Mouse (Mus musculus) stomach, embryonic 14.5 days (tissue): Measurements from ENCODE around the gene Dicer1. TPM values are rescaled to one million over a fixed set of nuclear protein-coding genes. Genes with fewer than 3 reads are reported as not detected.

Experiments used
- ATAC-seq: fragments of 200-750 bp; cut with Nextera tagmentation; 2 replicates; pipeline ENCODE4 v1.8.0; 2017; ENCODE audit warnings: low read depth, moderate TSS enrichment; ENCODE audit not compliant: insufficient number of reproducible peaks, insufficient read depth, low FRiP score
- H3K27ac ChIP-seq: fragments of 300-500 bp; sonication (generic); 2 replicates; pipeline ENCODE4 v1.5.1; 2014; ENCODE audit warnings: mild to moderate bottlenecking, low read length, moderate library complexity, mixed read lengths
- H3K27me3 ChIP-seq: fragments of 300-500 bp; sonication (generic); 2 replicates; pipeline ENCODE4 v1.6.1; 2014; ENCODE audit warnings: low read length, control low read depth, mixed read lengths; ENCODE audit not compliant: control insufficient read depth, insufficient read depth
- H3K36me3 ChIP-seq: fragments of 300-500 bp; sonication (generic); 2 replicates; pipeline ENCODE4 v1.6.1; 2014; ENCODE audit warnings: mild to moderate bottlenecking, control low read depth, low read length, moderate library complexity, mixed read lengths; ENCODE audit not compliant: control insufficient read depth, insufficient read depth
- H3K4me1 ChIP-seq: fragments of 300-500 bp; sonication (generic); 2 replicates; pipeline ENCODE4 v1.6.1; 2014; ENCODE audit warnings: low read length, control low read depth, mixed read lengths; ENCODE audit not compliant: control insufficient read depth, insufficient read depth
- H3K4me2 ChIP-seq: fragments of 300-500 bp; sonication (generic); replicated peaks from 2 replicates; pipeline ENCODE4 v1.6.1; 2014; ENCODE audit warnings: low read depth, low read length, control low read depth
- H3K4me3 ChIP-seq: fragments of 300-500 bp; sonication (generic); 2 replicates; pipeline ENCODE4 v1.5.1; 2014; ENCODE audit warnings: low read depth, low read length, control low read depth
- H3K9ac ChIP-seq: fragments of 300-500 bp; sonication (generic); replicated peaks from 2 replicates; pipeline ENCODE4 v1.6.1; 2014; ENCODE audit warnings: low read depth, mild to moderate bottlenecking, control low read depth, low read length, moderate library complexity, mixed read lengths
- H3K9me3 ChIP-seq: fragments of 300-500 bp; sonication (generic); 2 replicates; pipeline ENCODE4 v1.6.1; 2016; ENCODE audit warnings: low read depth, low read length, control low read depth; ENCODE audit not compliant: control insufficient read depth
- WGBS: fragments of 180-500 bp; shearing (Covaris S2); extraction: QIAGEN DNeasy Blood & Tissue Kit; methylation state at CpG from one replicate; pipeline ENCODE4 v1.1.7; 2014; 5-methylcytosine and 5-hydroxymethylcytosine counted together
- polyA plus RNA-seq: library from polyadenylated mRNA; unstranded; fragments of >200 nt; fragmentation: Nextera tagmentation; extraction: Ambion mirVana; gene quantifications from 2 replicates; pipeline ENCODE4 v1.2.1, GENCODE M21; 2014

The Dicer1 gene
- polyA plus RNA-seq, 1 experiment from 2014 or later, result 31.7 TPM

DNA sequence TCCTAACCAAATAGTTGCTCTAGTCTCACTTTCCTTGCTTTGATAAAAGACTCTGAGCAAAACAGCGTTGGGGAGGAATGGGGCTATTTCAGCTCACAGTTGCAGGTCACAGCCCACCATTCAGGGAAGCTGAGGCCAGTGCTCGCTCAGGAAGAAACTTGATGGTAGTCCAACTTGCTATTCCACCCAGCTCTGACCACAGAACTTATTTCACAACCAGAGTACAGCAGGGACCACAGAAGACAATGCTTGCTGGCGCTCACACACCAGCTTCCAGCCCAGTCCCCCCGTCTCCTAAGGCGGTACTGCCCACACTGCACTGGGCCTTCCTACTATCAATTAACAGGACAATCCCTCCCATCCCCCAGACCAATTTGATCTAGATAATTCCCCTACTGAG lies 36.3 kb downstream of the Dicer1 start:
- whole genome bisulfite sequencing, result 91% methylated on average over 5 of the region's 5 CpGs
- peaks cover 42% of the 10 kb centered on the region for H3K36me3 ChIP-seq

DNA sequence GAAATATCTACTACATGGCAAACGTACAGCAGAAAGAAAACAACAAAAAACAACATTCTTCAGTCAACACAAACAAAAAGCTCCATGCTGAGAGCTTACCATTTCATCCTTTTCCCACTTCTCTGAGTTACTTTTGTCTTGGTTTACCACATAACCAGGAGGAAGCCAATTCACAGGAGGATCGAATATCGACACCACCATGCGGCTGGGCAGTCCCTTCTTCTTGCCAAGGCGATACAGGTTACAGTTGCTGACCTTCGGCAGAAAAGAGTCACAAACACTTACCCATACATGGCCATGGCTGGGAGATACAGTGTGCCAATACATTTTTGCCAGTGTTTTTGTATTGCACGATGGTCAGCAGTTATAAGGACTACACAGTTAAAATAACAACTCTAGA lies 51.5 kb downstream of the Dicer1 start:
- Histone ChIP-seq H3K4me3 (no peak overlapping the region), H3K9me3 (no peaks in the 10 kb centered on the region), H3K9ac (no peak overlapping the region), H3K4me2 (no peak overlapping the region), H3K27me3 (no peaks in the 10 kb centered on the region), H3K27ac (no peak overlapping the region), H3K4me1 (no peaks in the 10 kb centered on the region), H3K36me3 (peaks cover 59% of the 10 kb centered on the region)
- no peak for ATAC-seq
- 77% methylated on average over 7 of the region's 7 CpGs for WGBS

More for the DNA sequence above, 36.3 kb downstream of the Dicer1 start:
- H3K9ac ChIP-seq, result no peak overlapping the region
- H3K9me3 ChIP-seq, result no peaks in the 10 kb centered on the region
- H3K4me1 ChIP-seq, result 0 out of 2 replicates have a peak, but pooled peaks cover 3% of the 10 kb centered on the region
- no peak overlapping the region for H3K4me3 ChIP-seq
- H3K27ac ChIP-seq, result no peak overlapping the region
- H3K4me2 ChIP-seq, result no peak overlapping the region
- ATAC-seq, result no peak
- no peaks in the 10 kb centered on the region for H3K27me3 ChIP-seq

- Histone ChIP-seq H3K9me3 (no peaks in the 10 kb centered on the region), H3K4me1 (no peaks in the 10 kb centered on the region), H3K27me3 (no peaks in the 10 kb centered on the region), H3K27ac (no peak overlapping the region), H3K9ac (no peak overlapping the region), H3K4me3 (no peak overlapping the region), H3K4me2 (no peak overlapping the region), H3K36me3 (peaks cover 63% of the 10 kb centered on the region)
- ATAC-seq, result no peak
- 50% methylated on average over 8 of the region's 8 CpGs for WGBS
These were observed 52.0 kb downstream of the Dicer1 start for GRCm38 (mm10) chr12:104699753-104700152.

DNA sequence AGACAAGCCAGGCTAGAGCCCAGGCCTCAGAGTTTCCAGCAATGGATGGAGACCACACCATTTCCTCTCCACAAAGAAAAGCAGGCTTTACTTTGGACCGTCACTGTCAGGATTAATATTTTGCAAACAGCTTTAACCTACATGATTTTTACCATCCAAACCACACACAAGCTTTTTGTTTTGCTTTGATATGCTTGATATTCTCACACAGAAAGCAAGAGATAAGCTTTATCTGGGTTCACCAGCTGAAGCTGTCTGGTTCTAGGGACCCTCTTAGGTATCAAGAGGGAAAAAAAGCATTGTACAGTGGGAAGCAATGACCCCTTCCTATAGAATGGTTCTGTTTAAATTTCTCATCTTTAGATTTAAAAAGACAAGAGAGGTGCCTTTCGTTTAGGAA lies 56.2 kb downstream of the Dicer1 start:
- Histone ChIP-seq H3K4me2 (no peak overlapping the region), H3K9ac (no peak overlapping the region), H3K27ac (no peak overlapping the region), H3K27me3 (no peaks in the 10 kb centered on the region), H3K4me1 (no peaks in the 10 kb centered on the region), H3K4me3 (no peak overlapping the region), H3K36me3 (peaks cover 48% of the 10 kb centered on the region), H3K9me3 (no peaks in the 10 kb centered on the region)
- 91% methylated on average over 2 of the region's 2 CpGs for WGBS
- no peak for ATAC-seq

DNA sequence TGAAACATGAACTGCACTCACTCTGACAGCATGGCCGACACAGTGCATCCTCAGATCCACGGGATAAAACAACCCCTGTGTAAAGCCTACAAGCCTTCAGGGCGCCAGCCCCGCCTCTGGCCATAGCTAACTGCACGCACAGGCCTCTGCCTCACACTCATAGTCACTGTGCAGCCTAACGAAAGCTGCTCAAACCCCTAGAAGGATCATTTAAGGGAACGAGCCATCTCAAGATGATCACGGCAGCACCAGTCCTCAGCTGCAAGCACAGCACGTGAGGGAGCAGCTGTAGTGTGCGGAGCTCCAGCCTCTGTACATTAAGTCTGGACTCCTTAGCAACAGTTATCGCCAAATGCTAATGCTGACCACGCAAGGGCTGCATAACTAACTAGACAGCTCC lies 58.9 kb downstream of the Dicer1 start:
- H3K27ac ChIP-seq, result no peak overlapping the region
- H3K9ac ChIP-seq, result no peak overlapping the region
- no peaks in the 10 kb centered on the region for H3K4me1 ChIP-seq
- 78% methylated on average over 12 of the region's 12 CpGs for WGBS
- peaks cover 50% of the 10 kb centered on the region for H3K36me3 ChIP-seq
- H3K4me3 ChIP-seq, result no peak overlapping the region
- ATAC-seq, result no peak
- H3K4me2 ChIP-seq, result no peak overlapping the region
- H3K9me3 ChIP-seq, result no peaks in the 10 kb centered on the region
- H3K27me3 ChIP-seq, result no peaks in the 10 kb centered on the region

DNA sequence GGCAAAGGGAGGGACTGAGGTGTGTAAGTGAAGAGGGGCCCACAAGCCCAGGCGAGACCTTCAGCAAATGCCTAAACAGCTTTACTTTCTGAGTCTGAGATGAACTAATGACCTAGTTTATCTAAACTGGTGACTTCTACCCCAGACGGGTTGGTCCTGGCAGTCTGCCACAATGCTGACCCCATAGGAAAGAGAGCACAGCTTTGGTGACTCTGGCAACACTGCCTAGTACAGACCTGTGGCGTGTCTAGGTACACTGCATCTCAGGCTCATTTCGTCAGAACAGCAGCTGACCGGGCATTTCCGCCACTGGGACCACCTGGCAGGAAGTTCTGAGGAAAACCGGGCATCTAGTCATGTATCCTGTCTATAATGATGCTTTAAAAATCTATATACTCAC lies 61.3 kb downstream of the Dicer1 start:
- H3K27ac ChIP-seq, result no peak overlapping the region
- no peak overlapping the region for H3K4me3 ChIP-seq
- no peak overlapping the region for H3K9ac ChIP-seq
- WGBS, result 73% methylated on average over 7 of the region's 7 CpGs
- H3K36me3 ChIP-seq, result peaks cover 40% of the 10 kb centered on the region
- no peaks in the 10 kb centered on the region for H3K4me1 ChIP-seq
- no peaks in the 10 kb centered on the region for H3K27me3 ChIP-seq
- H3K4me2 ChIP-seq, result no peak overlapping the region
- ATAC-seq, result no peak
- H3K9me3 ChIP-seq, result no peaks in the 10 kb centered on the region

DNA sequence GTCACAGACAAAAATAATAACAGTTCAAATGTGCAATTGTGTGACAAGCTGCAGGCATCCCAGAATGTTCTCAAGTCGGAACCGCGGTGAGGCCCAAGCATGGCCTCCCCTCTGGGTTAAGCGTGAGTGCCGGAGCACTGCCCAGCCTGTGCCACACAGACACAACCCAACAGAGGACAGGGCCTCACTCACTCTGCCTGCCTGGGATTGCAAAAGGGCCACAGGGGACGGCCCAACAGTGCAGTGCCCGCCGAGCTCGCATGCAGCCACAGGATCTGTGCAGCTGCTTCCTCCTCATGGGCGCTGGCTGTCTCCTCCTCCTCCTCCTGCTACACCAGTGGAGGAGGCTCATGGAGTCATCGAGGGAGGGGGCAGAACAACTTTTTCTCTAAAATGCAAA lies 62.9 kb downstream of the Dicer1 start:
- Histone ChIP-seq H3K4me1 (no peaks in the 10 kb centered on the region), H3K27ac (no peak overlapping the region), H3K9me3 (no peaks in the 10 kb centered on the region), H3K4me3 (no peak overlapping the region), H3K4me2 (no peak overlapping the region), H3K27me3 (no peaks in the 10 kb centered on the region), H3K9ac (no peak overlapping the region), H3K36me3 (peaks cover 27% of the 10 kb centered on the region)
- WGBS, result 88% methylated on average over 11 of the region's 11 CpGs
- ATAC-seq, result no peak; the same call in 1 of the 2 replicates

- no peak for ATAC-seq
- no peak overlapping the region for H3K27ac ChIP-seq
- no peaks in the 10 kb centered on the region for H3K27me3 ChIP-seq
- peaks cover 11% of the 10 kb centered on the region for H3K36me3 ChIP-seq
- H3K4me3 ChIP-seq, result no peak overlapping the region
- no peak overlapping the region for H3K4me2 ChIP-seq
- 76% methylated on average over 8 of the region's 8 CpGs for WGBS
- H3K9me3 ChIP-seq, result no peaks in the 10 kb centered on the region
- H3K9ac ChIP-seq, result no peak overlapping the region
- no peaks in the 10 kb centered on the region; the same call in 1 of the 2 replicates for H3K4me1 ChIP-seq
These were observed 67.3 kb downstream of the Dicer1 start for GRCm38 (mm10) chr12:104684411-104684931.

- Histone ChIP-seq H3K27me3 (no peaks in the 10 kb centered on the region), H3K9ac (no peak overlapping the region), H3K4me1 (peaks cover 5% of the 10 kb centered on the region; the same call in 1 of the 2 replicates), H3K4me2 (no peak overlapping the region), H3K9me3 (no peaks in the 10 kb centered on the region), H3K4me3 (no peak overlapping the region), H3K36me3 (no peaks in the 10 kb centered on the region), H3K27ac (no peak overlapping the region)
- 44% methylated on average over 8 of the region's 8 CpGs for WGBS
- ATAC-seq, result no peak
These were observed 72.0 kb downstream of the Dicer1 start for GRCm38 (mm10) chr12:104679819-104680132.
